Mouse (Mus musculus): Measurements from ENCODE around the gene Srsf10. TPM values are rescaled to one million over a fixed set of nuclear protein-coding genes. Genes with fewer than 3 reads are reported as not detected.

The Srsf10 gene
- 259 and 304 TPM in 2 replicates for polyA plus RNA-seq (2014; fragmentation: Nextera tagmentation; extraction: Ambion mirVana)

GRCm38 (mm10) chr4:135855536-135856222 is at the start of gene Srsf10:
TSS of gene Srsf10 (plus strand) at chr4:135855747.
- peak within 1 kb of the TSS; percentile 99 for H3K27ac ChIP-seq (ENCODE audit: low read depth, low read length)
- peak; percentile 96 for ATAC-seq
- under 1% methylated on average over 53 of the region's 67 CpGs for WGBS
- H3K36me3 ChIP-seq (ENCODE audit: control insufficient read depth, insufficient read depth, low read length): no peaks in the 10 kb centered on the region
- peak within 1 kb of the TSS; percentile 89 for H3K9ac ChIP-seq (ENCODE audit: low read length)
- peak within 1 kb of the TSS; percentile 65 for H3K4me2 ChIP-seq (ENCODE audit: low read length)
- no peaks in the 10 kb centered on the region for H3K27me3 ChIP-seq (replicated peaks; ENCODE audit: control insufficient read depth, insufficient read depth, low read length)
- H3K4me3 ChIP-seq (ENCODE audit: low read depth, low read length): peak within 1 kb of the TSS; percentile 94
- H3K9me3 ChIP-seq (replicated peaks; ENCODE audit: control insufficient read depth, low read length): no peaks in the 10 kb centered on the region
- H3K4me1 ChIP-seq (ENCODE audit: control insufficient read depth, insufficient read depth, low read length): peaks cover 24% of the 10 kb centered on the region
- peak; percentile 99 for DNase-seq (ENCODE audit: low spot score)

- H3K36me3 ChIP-seq (ENCODE audit: control insufficient read depth, insufficient read depth, low read length): no peaks in the 10 kb centered on the region
- ATAC-seq: no peak
- H3K4me1 ChIP-seq (ENCODE audit: control insufficient read depth, insufficient read depth, low read length): no peaks in the 10 kb centered on the region
- H3K9ac ChIP-seq (ENCODE audit: low read length): no peak overlapping the region
- no peak overlapping the region for H3K27ac ChIP-seq (ENCODE audit: low read depth, low read length)
- WGBS: 81% methylated on average over 7 of the region's 7 CpGs
- DNase-seq (ENCODE audit: low spot score): no peak
- H3K9me3 ChIP-seq (replicated peaks; ENCODE audit: control insufficient read depth, low read length): no peaks in the 10 kb centered on the region
- H3K27me3 ChIP-seq (replicated peaks; ENCODE audit: control insufficient read depth, insufficient read depth, low read length): no peaks in the 10 kb centered on the region
- H3K4me2 ChIP-seq (ENCODE audit: low read length): no peak overlapping the region
- no peak overlapping the region for H3K4me3 ChIP-seq (ENCODE audit: low read depth, low read length)
Measured at GRCm38 (mm10) chr4:135814896-135815295, 40.7 kb upstream of the Srsf10 start.

GRCm38 (mm10) chr4:135816905-135817622 is 38.5 kb upstream of the Srsf10 start:
- Histone ChIP-seq H3K9ac (ENCODE audit: low read length) (no peak overlapping the region), H3K4me3 (ENCODE audit: low read depth, low read length) (no peak overlapping the region), H3K4me1 (ENCODE audit: control insufficient read depth, insufficient read depth, low read length) (no peaks in the 10 kb centered on the region), H3K27me3 (replicated peaks; ENCODE audit: control insufficient read depth, insufficient read depth, low read length) (no peaks in the 10 kb centered on the region), H3K4me2 (ENCODE audit: low read length) (no peak overlapping the region), H3K27ac (ENCODE audit: low read depth, low read length) (no peak overlapping the region), H3K36me3 (ENCODE audit: control insufficient read depth, insufficient read depth, low read length) (no peaks in the 10 kb centered on the region), H3K9me3 (replicated peaks; ENCODE audit: control insufficient read depth, low read length) (no peaks in the 10 kb centered on the region)
- ATAC-seq (no peak), DNase-seq (ENCODE audit: low spot score) (peak; percentile 67)
- 44% methylated on average over 12 of the region's 12 CpGs for WGBS

- H3K9me3 ChIP-seq (replicated peaks; ENCODE audit: control insufficient read depth, low read length): no peaks in the 10 kb centered on the region
- ATAC-seq: no peak
- no peak overlapping the region for H3K4me3 ChIP-seq (ENCODE audit: low read depth, low read length)
- no peak for DNase-seq (ENCODE audit: low spot score)
- H3K36me3 ChIP-seq (ENCODE audit: control insufficient read depth, insufficient read depth, low read length): no peaks in the 10 kb centered on the region
- no peak overlapping the region for H3K4me2 ChIP-seq (ENCODE audit: low read length)
- H3K27ac ChIP-seq (ENCODE audit: low read depth, low read length): no peak overlapping the region
- H3K4me1 ChIP-seq (ENCODE audit: control insufficient read depth, insufficient read depth, low read length): no peaks in the 10 kb centered on the region
- WGBS: 70% methylated on average over 3 of the region's 3 CpGs
- no peak overlapping the region for H3K9ac ChIP-seq (ENCODE audit: low read length)
- no peaks in the 10 kb centered on the region for H3K27me3 ChIP-seq (replicated peaks; ENCODE audit: control insufficient read depth, insufficient read depth, low read length)
Measured at GRCm38 (mm10) chr4:135818366-135818765, 37.2 kb upstream of the Srsf10 start.

DNA sequence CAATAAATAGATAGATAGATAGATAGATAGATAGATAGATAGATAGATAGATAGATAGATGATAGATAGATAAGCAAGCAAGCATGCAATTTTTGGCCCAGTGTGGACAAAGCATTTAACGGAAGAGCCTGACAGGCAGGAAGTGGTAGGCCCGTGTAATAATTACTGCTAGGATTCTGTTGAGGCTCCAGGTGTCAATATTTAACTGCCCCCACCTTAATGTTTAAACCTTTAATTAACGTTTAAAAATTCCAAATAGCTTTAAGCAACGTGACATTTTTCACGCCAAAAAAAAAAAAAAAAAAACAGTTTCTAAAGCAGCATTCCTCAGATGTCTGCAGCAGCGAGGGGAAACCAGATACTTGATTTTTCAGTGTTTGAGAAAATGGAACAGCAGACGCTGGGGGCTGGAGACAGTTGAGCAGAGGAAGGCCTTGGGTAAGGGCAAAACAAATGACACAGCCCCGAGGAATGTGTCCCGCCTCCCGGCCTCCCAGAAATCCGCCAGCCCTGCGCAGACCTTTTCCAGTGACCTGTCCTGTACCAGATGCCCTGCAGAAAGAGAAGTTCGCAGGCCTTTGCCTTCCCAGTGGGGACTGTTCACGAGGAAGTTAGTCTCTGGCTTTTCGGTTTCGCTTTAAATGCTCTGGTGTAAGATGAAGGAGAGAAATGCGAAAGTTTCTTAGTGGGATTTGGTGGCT is 35.6 kb upstream of the Srsf10 start:
- H3K9ac ChIP-seq (ENCODE audit: low read length): no peak overlapping the region
- no peaks in the 10 kb centered on the region for H3K9me3 ChIP-seq (replicated peaks; ENCODE audit: control insufficient read depth, low read length)
- H3K27ac ChIP-seq (ENCODE audit: low read depth, low read length): no peak overlapping the region
- H3K4me2 ChIP-seq (ENCODE audit: low read length): no peak overlapping the region
- H3K27me3 ChIP-seq (replicated peaks; ENCODE audit: control insufficient read depth, insufficient read depth, low read length): no peaks in the 10 kb centered on the region
- no peak overlapping the region for H3K4me3 ChIP-seq (ENCODE audit: low read depth, low read length)
- no peak for DNase-seq (ENCODE audit: low spot score)
- H3K36me3 ChIP-seq (ENCODE audit: control insufficient read depth, insufficient read depth, low read length): no peaks in the 10 kb centered on the region
- H3K4me1 ChIP-seq (ENCODE audit: control insufficient read depth, insufficient read depth, low read length): no peaks in the 10 kb centered on the region
- ATAC-seq: no peak
- WGBS: 82% methylated on average over 17 of the region's 17 CpGs

DNA sequence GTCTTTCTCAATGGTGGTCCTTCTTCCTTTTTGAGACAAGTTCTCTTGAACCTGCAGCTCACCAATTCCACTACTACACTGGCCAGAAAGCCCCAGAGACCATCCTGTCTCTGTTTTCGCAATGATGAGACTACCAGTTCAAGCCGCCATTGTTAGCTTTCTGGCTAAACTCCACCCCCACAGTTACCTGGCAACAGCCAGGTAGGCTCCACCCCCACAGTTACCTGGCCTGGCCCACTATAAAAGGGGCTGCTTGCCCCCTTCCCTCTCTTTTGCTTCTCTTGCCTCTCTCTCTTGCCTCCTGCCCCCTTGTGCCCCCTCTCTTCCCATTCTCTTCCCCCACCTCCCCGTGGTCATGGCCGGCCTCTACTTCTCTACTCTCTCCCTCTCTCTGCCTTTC is 33.8 kb upstream of the Srsf10 start:
- H3K27me3 ChIP-seq (replicated peaks; ENCODE audit: control insufficient read depth, insufficient read depth, low read length): no peaks in the 10 kb centered on the region
- no peaks in the 10 kb centered on the region for H3K9me3 ChIP-seq (replicated peaks; ENCODE audit: control insufficient read depth, low read length)
- no peaks in the 10 kb centered on the region for H3K4me1 ChIP-seq (ENCODE audit: control insufficient read depth, insufficient read depth, low read length)
- no peak overlapping the region for H3K9ac ChIP-seq (ENCODE audit: low read length)
- H3K4me3 ChIP-seq (ENCODE audit: low read depth, low read length): no peak overlapping the region
- no peak for ATAC-seq
- H3K27ac ChIP-seq (ENCODE audit: low read depth, low read length): no peak overlapping the region
- WGBS: 89% methylated on average over 4 of the region's 4 CpGs
- H3K4me2 ChIP-seq (ENCODE audit: low read length): no peak overlapping the region
- DNase-seq (ENCODE audit: low spot score): no peak
- H3K36me3 ChIP-seq (ENCODE audit: control insufficient read depth, insufficient read depth, low read length): no peaks in the 10 kb centered on the region

DNA sequence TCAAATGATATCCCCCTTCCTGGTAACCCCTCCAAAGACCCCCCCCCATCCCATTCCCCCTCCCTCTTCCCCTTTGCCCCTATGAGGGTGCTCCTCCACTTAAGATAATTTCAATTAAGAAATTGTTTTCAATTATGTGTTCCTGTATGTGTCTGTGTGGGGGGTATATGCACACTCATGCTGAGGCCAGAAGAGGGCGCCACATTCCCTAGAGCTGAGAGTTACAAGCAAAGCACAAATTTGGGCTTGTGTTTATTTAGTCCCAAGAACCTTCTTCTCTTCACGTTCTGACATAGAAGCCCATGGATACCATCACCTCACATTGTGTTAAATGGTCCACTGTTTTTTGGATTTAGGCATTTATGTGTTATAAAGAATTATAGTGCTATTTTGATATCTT is 32.2 kb upstream of the Srsf10 start:
- Histone ChIP-seq H3K9ac (ENCODE audit: low read length) (no peak overlapping the region), H3K27me3 (replicated peaks; ENCODE audit: control insufficient read depth, insufficient read depth, low read length) (no peaks in the 10 kb centered on the region), H3K4me1 (ENCODE audit: control insufficient read depth, insufficient read depth, low read length) (no peaks in the 10 kb centered on the region), H3K27ac (ENCODE audit: low read depth, low read length) (no peak overlapping the region), H3K4me3 (ENCODE audit: low read depth, low read length) (no peak overlapping the region), H3K9me3 (replicated peaks; ENCODE audit: control insufficient read depth, low read length) (no peaks in the 10 kb centered on the region), H3K4me2 (ENCODE audit: low read length) (no peak overlapping the region), H3K36me3 (ENCODE audit: control insufficient read depth, insufficient read depth, low read length) (no peaks in the 10 kb centered on the region)
- DNase-seq (ENCODE audit: low spot score) (peak; percentile 40), ATAC-seq (no peak)
- 68% methylated on average over 2 of the region's 2 CpGs for WGBS

DNA sequence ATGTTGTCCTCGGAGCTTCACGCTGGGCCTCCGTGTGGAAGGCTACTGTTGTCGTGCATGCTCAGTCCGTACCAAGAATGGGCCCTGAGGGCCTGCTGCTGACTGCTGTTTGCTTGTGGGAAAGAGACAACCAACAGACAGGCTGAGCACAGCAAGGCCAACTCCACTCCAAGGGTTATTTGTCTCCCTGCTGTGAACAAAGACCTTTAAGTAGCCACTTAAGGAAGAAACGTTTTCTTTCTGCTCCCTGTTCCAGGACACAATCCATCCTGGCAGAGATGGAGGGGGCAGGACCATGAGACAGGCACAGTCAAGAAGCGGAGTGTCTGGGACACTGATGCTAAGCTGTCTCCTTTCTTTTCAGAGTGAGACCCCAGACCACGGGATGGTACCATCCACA is 31.3 kb upstream of the Srsf10 start:
- Histone ChIP-seq H3K27ac (ENCODE audit: low read depth, low read length) (no peak overlapping the region), H3K27me3 (replicated peaks; ENCODE audit: control insufficient read depth, insufficient read depth, low read length) (no peaks in the 10 kb centered on the region), H3K4me3 (ENCODE audit: low read depth, low read length) (no peak overlapping the region), H3K9ac (ENCODE audit: low read length) (no peak overlapping the region), H3K36me3 (ENCODE audit: control insufficient read depth, insufficient read depth, low read length) (no peaks in the 10 kb centered on the region), H3K4me1 (ENCODE audit: control insufficient read depth, insufficient read depth, low read length) (peaks cover 8% of the 10 kb centered on the region; the same call in 1 of the 2 replicates), H3K4me2 (ENCODE audit: low read length) (no peak overlapping the region), H3K9me3 (replicated peaks; ENCODE audit: control insufficient read depth, low read length) (no peaks in the 10 kb centered on the region)
- DNase-seq (ENCODE audit: low spot score) (peak; percentile 10), ATAC-seq (no peak)
- 46% methylated on average over 8 of the region's 8 CpGs for WGBS
